Mouse (Mus musculus): ENCODE results near the gene Hagh. TPM values are rescaled to one million over a fixed set of nuclear protein-coding genes. Genes with fewer than 3 reads are reported as not detected.

Hagh gene
- polyA plus RNA-seq, 1 experiment from 2014 or later: 27.7 TPM

DNA sequence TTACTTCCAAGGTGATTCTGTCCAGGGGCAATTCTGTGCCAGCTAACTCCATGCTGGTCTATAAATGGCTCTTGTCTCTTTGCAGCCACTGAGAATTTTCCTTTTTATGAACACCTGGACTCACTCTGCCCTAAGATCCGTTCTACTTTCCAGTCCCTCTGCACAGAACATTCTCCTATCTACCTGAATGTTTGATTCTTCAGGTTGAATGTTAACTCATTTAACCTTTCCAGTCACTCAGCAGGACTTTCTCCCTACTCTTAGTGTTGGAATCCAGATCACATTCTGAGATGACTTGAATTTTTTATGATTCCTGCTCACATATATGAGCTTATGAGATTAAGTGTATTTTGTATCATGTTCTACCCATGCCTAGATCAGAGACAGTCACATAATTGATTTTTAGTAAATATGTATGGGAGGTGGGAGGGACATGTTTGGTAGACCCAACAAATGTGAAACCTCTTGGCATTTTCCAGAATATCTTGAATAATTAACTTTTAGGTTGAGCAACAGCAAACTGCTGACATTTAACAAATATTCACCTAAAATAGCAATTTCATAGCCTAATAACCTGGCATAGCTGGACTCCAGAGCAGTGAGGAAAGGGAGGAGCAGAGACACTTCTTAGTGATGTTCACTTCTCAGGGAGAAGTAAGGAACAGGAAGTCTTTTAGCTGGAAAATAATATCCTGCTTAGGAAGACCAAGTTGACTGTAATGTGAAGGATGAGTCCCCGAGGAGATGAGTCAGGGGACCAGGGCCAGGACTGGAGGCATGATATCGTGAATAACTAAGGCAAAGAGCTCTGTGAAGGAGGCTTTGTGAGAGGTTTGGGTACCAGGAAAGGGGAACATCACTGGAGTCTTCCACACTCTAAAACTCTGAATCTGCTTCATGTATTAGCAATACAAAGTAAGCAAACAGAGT lies 18.3 kb upstream of the Hagh start:
- Histone ChIP-seq H3K27ac (no peak overlapping the region), H3K36me3 (ENCODE audit: inconsistent target) (no peaks in the 10 kb centered on the region), H3K4me3 (ENCODE audit: inconsistent target) (no peak overlapping the region), H3K79me2 (ENCODE audit: inconsistent target) (no peaks in the 10 kb centered on the region)
- 63% methylated on average over 3 of the region's 3 CpGs for WGBS (ENCODE audit: missing documents)

DNA sequence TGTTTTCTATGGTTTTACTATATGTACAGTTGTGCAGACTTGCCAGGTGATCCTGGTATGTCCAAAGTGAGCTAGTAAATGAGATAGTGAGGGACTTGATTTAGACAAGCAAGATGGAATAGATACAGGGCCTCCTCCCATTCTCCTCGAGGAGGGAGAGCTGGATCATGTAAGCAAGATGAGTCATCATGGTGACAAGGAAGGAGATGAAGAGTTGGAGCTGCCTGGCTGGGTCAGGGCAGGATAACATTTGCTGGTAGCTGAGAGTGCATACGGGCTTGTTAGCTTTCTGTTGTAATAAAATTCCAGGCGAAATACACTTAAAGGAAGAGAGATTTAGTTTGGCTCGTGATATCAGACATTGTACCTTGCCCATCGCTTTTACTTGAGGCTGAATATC lies 398 bp downstream of the Hagh start:
- Histone ChIP-seq H3K79me2 (ENCODE audit: inconsistent target) (no peaks in the 10 kb centered on the region), H3K36me3 (ENCODE audit: inconsistent target) (no peaks in the 10 kb centered on the region), H3K4me3 (ENCODE audit: inconsistent target) (no peak overlapping the region), H3K27ac (no peak overlapping the region)
- 52% methylated on average over 5 of the region's 5 CpGs for whole genome bisulfite sequencing (ENCODE audit: missing documents)

DNA sequence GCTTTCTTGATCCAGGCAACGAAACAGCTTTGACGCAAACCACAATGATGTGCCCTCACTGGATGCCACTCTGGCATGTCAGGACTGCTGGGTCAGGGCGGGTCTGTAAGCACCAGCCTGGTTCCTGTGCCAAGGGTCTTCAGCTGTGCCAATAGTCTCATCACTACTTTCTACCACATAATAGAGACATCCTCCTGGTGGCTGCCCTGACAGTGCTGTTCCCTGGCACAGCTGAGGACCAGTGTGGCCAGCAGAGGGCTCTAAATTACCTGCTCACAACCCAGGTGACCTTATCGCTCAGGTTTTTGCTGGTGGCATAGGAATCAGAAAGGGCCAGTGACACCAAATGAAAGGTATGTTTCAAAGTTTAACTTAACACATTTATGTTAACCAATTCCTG lies 1.2 kb downstream of the Hagh start:
- Histone ChIP-seq H3K4me3 (ENCODE audit: inconsistent target) (no peak overlapping the region), H3K79me2 (ENCODE audit: inconsistent target) (no peaks in the 10 kb centered on the region), H3K36me3 (ENCODE audit: inconsistent target) (no peaks in the 10 kb centered on the region), H3K27ac (no peak overlapping the region)
- WGBS (ENCODE audit: missing documents): 76% methylated on average over 4 of the region's 4 CpGs

DNA sequence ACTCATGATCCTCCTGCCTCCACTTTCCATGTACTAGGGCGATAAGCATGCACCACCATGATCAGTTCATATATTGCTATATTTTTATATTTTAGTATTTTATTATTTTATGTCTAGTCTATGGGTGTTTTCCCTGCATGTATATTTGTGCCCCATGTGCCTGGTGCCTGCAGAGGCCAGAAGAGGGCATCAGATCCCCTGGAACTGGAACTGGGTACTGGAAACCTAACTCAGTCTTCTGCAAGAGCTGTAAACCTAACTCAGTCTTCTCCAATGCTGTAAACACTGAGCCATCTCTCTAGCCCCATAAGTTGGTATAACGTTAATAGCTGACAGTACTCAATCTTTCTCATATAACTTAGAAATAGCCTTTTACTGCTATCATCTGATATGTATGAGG lies 2.7 kb downstream of the Hagh start:
- Histone ChIP-seq H3K27ac (no peak overlapping the region), H3K4me3 (ENCODE audit: inconsistent target) (no peak overlapping the region), H3K79me2 (ENCODE audit: inconsistent target) (no peaks in the 10 kb centered on the region; the same call in 1 of the 2 replicates), H3K36me3 (ENCODE audit: inconsistent target) (no peaks in the 10 kb centered on the region)
- 88% methylated on average over 2 of the region's 2 CpGs for WGBS (ENCODE audit: missing documents)

DNA sequence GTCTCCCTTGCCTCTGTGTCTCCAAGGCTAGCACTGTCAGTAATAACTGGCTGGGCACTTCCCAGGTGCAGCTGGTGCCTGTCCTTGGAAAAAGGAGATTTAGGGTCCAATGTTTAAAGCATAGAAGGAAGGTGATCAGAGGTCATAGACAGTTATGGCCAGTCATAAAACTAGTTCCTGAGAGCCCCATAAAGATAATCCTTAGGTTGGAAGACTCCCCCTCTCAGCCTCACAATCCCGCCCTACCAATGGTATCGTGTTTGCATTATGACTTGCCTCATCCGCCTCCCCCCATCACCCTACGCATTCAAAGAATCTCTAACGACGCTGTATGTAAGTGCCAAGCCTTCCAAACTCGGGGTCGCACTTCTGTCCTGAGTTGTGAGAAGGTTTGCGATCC lies 4.6 kb downstream of the Hagh start:
- Histone ChIP-seq H3K27ac (no peak overlapping the region), H3K79me2 (ENCODE audit: inconsistent target) (peaks cover 10% of the 10 kb centered on the region; the same call in 1 of the 2 replicates), H3K36me3 (ENCODE audit: inconsistent target) (no peaks in the 10 kb centered on the region), H3K4me3 (ENCODE audit: inconsistent target) (no peak overlapping the region)
- 93% methylated on average over 9 of the region's 9 CpGs for WGBS (ENCODE audit: missing documents)

DNA sequence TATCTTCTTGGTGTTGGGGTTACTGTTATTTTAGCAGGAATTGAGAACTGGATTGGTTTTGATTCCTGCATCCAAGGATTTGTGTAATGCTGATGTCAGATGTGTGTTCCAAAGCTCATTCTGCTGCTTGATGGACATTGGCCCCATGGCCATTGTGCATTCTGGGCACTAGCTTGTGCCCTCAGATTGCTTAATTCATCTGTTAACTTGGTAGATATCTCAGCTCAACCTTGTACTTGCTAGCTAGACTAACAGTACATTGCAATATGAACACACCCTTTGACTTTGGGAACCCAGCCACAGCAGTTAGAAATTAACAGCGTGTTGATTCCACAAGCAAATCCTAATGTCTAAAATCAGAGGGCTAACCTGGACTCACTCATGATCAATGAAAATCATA lies 7.4 kb downstream of the Hagh start:
- peaks cover 10% of the 10 kb centered on the region; the same call in 1 of the 2 replicates for H3K79me2 ChIP-seq (ENCODE audit: inconsistent target)
- no peak overlapping the region for H3K27ac ChIP-seq
- H3K4me3 ChIP-seq (ENCODE audit: inconsistent target): no peak overlapping the region
- H3K36me3 ChIP-seq (ENCODE audit: inconsistent target): no peaks in the 10 kb centered on the region
- 100% methylated on average over 1 of the region's 1 CpGs for WGBS (ENCODE audit: missing documents)

DNA sequence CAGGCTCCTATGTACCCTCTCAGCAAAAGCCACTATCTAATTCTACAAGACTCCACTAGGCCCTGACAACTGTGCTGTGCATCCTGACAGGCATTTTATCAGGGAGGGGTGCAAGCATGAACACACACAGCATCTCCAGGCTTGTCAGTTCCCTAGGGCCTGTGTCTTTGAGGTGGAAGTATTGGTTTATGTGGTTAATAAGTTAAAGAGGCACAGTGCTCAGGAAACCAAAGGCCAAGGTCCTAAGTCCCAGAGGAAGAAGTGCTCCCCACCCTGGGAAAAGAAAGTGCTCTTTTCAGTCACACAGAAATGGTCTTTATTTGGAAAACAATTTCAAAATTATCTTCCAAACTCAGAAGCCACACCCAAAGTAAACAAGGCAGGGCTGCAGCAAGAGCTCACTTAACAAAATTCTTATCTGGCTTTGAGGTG lies 8.7 kb downstream of the Hagh start:
- Histone ChIP-seq H3K79me2 (ENCODE audit: inconsistent target) (peaks cover 10% of the 10 kb centered on the region; the same call in 1 of the 2 replicates), H3K27ac (peak overlapping the region; percentile 80), H3K4me3 (ENCODE audit: inconsistent target) (peak overlapping the region; percentile 90), H3K36me3 (ENCODE audit: inconsistent target) (peaks cover 8% of the 10 kb centered on the region)

DNA sequence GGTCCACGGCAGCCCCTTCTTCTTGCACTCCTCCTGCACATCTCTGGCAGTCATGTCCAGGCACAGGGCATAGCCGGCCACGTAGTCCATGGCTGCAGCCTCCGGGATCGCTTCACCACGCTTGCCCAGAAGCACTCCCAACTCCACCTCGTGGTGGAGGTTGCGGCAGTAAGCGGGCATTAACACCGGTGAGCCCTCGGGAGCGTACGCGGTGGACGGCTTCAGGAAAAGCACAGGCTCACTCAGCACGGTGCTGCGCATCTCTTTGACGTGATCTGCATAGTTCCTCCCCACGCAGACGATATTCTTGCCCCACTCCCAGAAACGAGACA lies 9.8 kb downstream of the Hagh start:
- 0% methylated on average over 21 of the region's 21 CpGs for WGBS (ENCODE audit: missing documents)
- H3K79me2 ChIP-seq (ENCODE audit: inconsistent target): peaks cover 10% of the 10 kb centered on the region; the same call in 1 of the 2 replicates
- H3K36me3 ChIP-seq (ENCODE audit: inconsistent target): peaks cover 13% of the 10 kb centered on the region
- peak overlapping the region; percentile 90 for H3K4me3 ChIP-seq (ENCODE audit: inconsistent target)
- H3K27ac ChIP-seq: peak overlapping the region; percentile 80

DNA sequence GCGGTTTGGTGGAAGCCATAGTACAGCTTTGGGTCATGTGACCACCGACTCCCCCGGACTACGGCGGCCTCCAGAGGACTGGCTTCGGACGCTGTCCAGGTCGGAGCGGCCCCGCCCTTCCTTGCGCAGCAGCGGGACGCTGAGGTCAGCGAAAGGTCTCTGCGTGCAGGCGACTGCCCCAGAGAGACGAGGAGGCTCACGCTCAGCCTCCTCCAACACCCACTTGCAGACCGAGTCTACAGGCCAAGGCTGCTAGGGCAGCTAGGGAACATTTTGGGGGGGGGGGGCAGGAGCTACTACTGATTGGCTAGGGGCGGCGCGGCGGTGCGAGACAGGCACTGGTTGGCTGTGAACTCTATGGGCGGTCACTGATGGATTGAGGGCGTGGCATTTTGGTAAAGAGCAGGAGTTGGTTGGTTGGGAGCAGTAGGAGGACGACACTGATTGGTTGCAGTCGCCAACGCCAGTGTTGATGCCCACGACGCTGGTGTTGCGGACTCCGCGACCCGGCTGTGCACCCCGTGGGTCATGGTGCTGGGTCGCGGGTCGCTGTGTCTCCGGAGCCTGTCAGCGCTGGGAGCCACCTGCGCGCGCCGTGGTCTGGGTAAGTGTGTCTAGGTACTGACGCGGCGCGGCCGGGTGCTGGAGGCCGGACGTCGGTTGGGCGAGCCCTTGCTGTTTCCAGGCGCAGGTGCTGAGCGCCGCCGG lies 10.3 kb downstream of the Hagh start, which contains the start of gene Fahd1:
Gene Fahd1 (minus strand): TSS at position 300 of the 708 bp plus-strand sequence.
- H3K4me3 ChIP-seq (ENCODE audit: inconsistent target): peak within 1 kb of the TSS; percentile 90
- peaks cover 17% of the 10 kb centered on the region for H3K36me3 ChIP-seq (ENCODE audit: inconsistent target)
- H3K79me2 ChIP-seq (ENCODE audit: inconsistent target): peaks cover 10% of the 10 kb centered on the region; the same call in 1 of the 2 replicates
- under 1% methylated on average over 51 of the region's 58 CpGs for WGBS (ENCODE audit: missing documents)
- H3K27ac ChIP-seq: peak within 1 kb of the TSS; percentile 80

DNA sequence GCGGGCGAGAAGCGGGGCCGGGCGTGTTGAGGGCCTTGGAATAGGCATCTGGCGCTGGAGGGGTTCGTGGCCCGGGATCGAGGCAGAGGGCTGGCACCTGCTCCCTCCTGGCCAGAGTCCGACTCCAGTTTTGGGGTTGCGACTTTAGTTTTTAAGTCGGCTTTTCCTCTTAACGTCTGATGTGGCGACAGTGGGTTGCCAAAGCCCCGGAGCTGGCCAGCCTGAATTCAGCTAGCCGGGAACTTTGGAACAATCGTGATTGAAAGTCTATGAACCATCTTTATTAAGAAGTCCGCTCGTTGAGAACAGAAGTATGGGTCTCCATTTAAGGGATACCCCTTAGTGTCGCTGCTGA lies 10.8 kb downstream of the Hagh start:
- Histone ChIP-seq H3K79me2 (ENCODE audit: inconsistent target) (peaks cover 10% of the 10 kb centered on the region; the same call in 1 of the 2 replicates), H3K4me3 (ENCODE audit: inconsistent target) (peak overlapping the region; percentile 90), H3K27ac (peak overlapping the region; percentile 15; the same call in 1 of the 2 replicates), H3K36me3 (ENCODE audit: inconsistent target) (peaks cover 17% of the 10 kb centered on the region)
- under 1% methylated on average over 20 of the region's 20 CpGs for WGBS (ENCODE audit: missing documents)

DNA sequence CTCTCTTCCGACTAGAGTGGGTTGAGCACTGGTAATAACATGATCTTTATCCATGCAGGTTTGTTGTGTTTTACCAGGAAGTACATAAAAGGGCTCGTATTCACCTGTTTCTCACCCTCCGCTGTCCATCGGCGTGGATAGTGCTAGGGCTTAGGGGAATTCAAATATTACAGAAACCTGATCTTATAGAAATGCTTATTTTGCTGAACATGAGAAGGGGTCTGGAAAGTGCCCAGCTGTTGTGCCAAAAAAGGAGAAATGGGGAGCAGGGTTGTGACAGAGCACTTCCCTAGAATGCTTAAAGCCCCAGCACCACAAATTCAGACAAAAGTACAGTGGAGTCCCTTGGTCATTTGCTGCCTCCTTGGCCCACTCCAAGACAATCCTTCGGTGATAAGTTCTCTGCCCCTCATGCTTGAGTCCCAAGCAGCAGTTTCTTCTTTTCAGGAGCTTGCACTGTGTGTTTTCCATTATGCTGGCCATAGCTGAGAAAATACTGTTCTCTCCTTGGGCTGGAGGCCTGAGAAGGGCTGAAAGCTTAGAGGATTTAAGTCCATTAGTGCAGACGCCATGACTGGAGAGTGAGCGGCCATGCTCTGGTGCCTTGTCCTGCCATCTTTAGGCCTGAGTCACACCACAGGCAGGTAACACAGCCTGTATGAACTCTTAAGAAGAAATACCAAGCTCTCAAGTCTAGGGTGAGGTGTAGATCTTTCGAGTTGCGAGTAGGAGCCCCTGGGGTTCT lies 11.6 kb downstream of the Hagh start:
- H3K36me3 ChIP-seq (ENCODE audit: inconsistent target): peaks cover 23% of the 10 kb centered on the region
- peak overlapping the region; percentile 15; the same call in 1 of the 2 replicates for H3K27ac ChIP-seq
- 74% methylated on average over 10 of the region's 10 CpGs for whole genome bisulfite sequencing (ENCODE audit: missing documents)
- H3K4me3 ChIP-seq (ENCODE audit: inconsistent target): peak overlapping the region; percentile 90
- H3K79me2 ChIP-seq (ENCODE audit: inconsistent target): peaks cover 10% of the 10 kb centered on the region; the same call in 1 of the 2 replicates

DNA sequence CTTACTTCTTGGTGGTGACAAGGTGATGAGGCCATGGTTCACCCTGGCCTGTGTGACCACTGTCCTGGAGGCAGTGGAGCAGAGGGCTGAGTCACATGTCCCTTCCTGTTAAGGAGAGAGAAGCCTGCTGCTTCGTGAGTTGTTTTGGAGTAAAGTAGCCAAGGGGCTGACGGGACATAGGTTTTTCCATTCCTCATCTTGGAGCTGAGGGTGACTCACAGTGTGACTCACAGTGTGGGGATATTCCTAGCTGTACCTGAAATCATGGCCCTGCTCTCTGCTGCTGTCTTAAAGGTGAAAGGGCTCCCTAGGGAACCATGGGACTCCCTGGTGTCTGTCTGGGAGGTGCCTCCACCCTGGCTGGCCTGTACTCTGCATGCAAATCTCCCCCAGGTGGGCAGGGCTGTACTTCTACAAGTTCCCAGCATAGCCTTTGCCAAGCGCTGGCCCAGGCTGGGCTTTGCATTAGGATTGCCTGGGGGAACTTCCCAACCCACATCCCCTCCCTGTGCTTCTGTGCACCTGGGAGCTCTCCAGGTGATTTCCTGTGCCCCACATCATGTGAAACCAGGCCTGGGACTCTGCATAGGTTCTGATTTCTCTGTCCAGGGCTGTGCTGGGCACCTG lies 16.0 kb downstream of the Hagh start:
- Histone ChIP-seq H3K27ac (no peak overlapping the region), H3K4me3 (ENCODE audit: inconsistent target) (no peak overlapping the region), H3K36me3 (ENCODE audit: inconsistent target) (peaks cover 51% of the 10 kb centered on the region), H3K79me2 (ENCODE audit: inconsistent target) (no peaks in the 10 kb centered on the region; the same call in 1 of the 2 replicates)
- WGBS (ENCODE audit: missing documents): 95% methylated on average over 3 of the region's 3 CpGs

DNA sequence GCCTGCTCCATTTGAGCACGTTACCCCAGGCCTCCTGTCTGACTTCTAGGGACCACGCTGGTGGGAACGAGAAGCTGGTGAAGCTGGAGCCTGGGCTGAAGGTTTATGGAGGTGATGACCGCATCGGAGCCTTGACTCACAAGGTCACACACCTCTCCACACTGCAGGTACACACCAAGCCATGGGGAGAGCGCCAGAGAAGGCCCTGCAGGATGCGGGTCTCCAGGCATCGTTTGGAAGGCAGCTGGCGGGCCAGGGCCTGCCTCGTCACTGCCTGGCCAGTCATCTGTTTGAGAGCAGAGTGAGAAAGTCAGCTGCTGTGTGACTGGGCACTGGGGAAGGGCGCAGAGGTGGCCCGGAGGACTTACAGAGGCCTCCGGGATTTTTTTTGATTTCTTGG lies 16.6 kb downstream of the Hagh start:
- over 99% methylated on average over 13 of the region's 13 CpGs for WGBS (ENCODE audit: missing documents)
- Histone ChIP-seq H3K79me2 (ENCODE audit: inconsistent target) (no peaks in the 10 kb centered on the region; the same call in 1 of the 2 replicates), H3K4me3 (ENCODE audit: inconsistent target) (no peak overlapping the region), H3K27ac (no peak overlapping the region), H3K36me3 (ENCODE audit: inconsistent target) (peaks cover 58% of the 10 kb centered on the region)

DNA sequence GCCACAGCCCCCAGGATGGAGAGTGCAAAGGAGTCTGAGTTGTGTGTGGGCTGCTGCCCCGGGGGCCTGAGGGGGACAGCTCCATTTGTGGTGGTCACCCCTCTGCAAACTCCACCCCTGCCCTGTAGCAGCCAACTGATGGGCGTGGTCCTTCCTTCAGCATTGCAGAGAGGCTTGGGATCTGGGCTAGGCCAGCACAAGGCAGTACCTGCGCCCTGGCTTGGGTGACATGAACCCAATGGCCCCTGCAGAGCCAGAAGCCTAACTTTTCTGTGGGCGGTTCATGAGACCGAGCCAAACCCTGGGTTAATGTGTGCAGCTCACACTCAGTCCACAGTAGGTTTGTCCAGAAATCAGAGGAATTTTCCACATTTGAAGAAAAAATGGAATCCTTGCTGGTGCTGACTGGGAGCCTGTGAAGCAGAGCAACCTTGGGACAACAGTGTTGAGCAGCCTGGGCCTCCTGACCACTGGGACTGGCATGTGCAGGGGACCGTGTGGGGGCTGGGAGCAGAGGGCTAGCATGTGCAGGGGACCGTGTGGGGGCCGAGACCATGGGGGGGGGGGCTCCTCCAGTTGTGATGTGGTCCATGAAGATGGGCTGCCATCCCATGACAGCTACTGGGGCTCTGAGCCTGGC lies 18.0 kb downstream of the Hagh start:
- Histone ChIP-seq H3K4me3 (ENCODE audit: inconsistent target) (no peak overlapping the region), H3K79me2 (ENCODE audit: inconsistent target) (no peaks in the 10 kb centered on the region), H3K36me3 (ENCODE audit: inconsistent target) (peaks cover 70% of the 10 kb centered on the region), H3K27ac (no peak overlapping the region)
- 93% methylated on average over 8 of the region's 8 CpGs for WGBS (ENCODE audit: missing documents)
